Mouse (Mus musculus) midbrain, embryonic 16.5 days (tissue): Measurements from ENCODE around the gene Slc7a8. TPM values are rescaled to one million over a fixed set of nuclear protein-coding genes. Genes with fewer than 3 reads are reported as not detected.
A peak's percentile ranks its signal among the peaks of the same experiment; 100 is the strongest.

Experiments used
- ATAC-seq: fragments of 200-750 bp; cut with Nextera tagmentation; 2 replicates; pipeline ENCODE4 v1.8.0; 2017; ENCODE audit warnings: moderate TSS enrichment
- H3K27ac ChIP-seq: fragments of 300-500 bp; sonication (generic); 2 replicates; pipeline ENCODE4 v1.5.1; 2014; ENCODE audit warnings: mild to moderate bottlenecking, low read length, mixed read lengths
- H3K27me3 ChIP-seq: fragments of 300-500 bp; sonication (generic); 2 replicates; pipeline ENCODE4 v1.6.1; 2014; ENCODE audit warnings: low read depth, low read length, mixed read lengths; ENCODE audit not compliant: control insufficient read depth, insufficient read depth
- H3K36me3 ChIP-seq: fragments of 300-500 bp; sonication (generic); 2 replicates; pipeline ENCODE4 v1.6.1; 2014; ENCODE audit warnings: mild to moderate bottlenecking, low read length, moderate library complexity, mixed read lengths; ENCODE audit not compliant: control insufficient read depth, insufficient read depth
- H3K4me1 ChIP-seq: fragments of 300-500 bp; sonication (generic); 2 replicates; pipeline ENCODE4 v1.6.1; 2014; ENCODE audit warnings: mild to moderate bottlenecking, low read length, mixed read lengths; ENCODE audit not compliant: control insufficient read depth, insufficient read depth
- H3K4me2 ChIP-seq: fragments of 300-500 bp; sonication (generic); 2 replicates; pipeline ENCODE4 v1.6.1; 2014; ENCODE audit warnings: mild to moderate bottlenecking, low read length, mixed read lengths
- H3K4me3 ChIP-seq: fragments of 300-500 bp; sonication (generic); 2 replicates; pipeline ENCODE4 v1.5.1; 2014; ENCODE audit warnings: low read depth, mild to moderate bottlenecking, low read length, moderate library complexity, mixed read lengths
- H3K9ac ChIP-seq: fragments of 300-500 bp; sonication (generic); 2 replicates; pipeline ENCODE4 v1.6.1; 2014; ENCODE audit warnings: low read depth, low read length, mixed read lengths
- H3K9me3 ChIP-seq: fragments of 300-500 bp; sonication (generic); replicated peaks from 2 replicates; pipeline ENCODE4 v1.6.1; 2014; ENCODE audit warnings: mild to moderate bottlenecking, low read length, mixed read lengths; ENCODE audit not compliant: control insufficient read depth, poor library complexity, severe bottlenecking
- WGBS: fragments of 180-500 bp; shearing (Covaris S2); extraction: QIAGEN DNeasy Blood & Tissue Kit; methylation state at CpG from one replicate; pipeline ENCODE4 v1.1.7; 2014; 5-methylcytosine and 5-hydroxymethylcytosine counted together
- polyA plus RNA-seq: library from polyadenylated mRNA; unstranded; fragments of >200 nt; fragmentation: Nextera tagmentation; extraction: Ambion mirVana; gene quantifications from 2 replicates; pipeline ENCODE4 v1.2.1, GENCODE M21; 2015

Gene Slc7a8
- 8.8 and 12.0 TPM in 2 replicates for polyA plus RNA-seq

DNA sequence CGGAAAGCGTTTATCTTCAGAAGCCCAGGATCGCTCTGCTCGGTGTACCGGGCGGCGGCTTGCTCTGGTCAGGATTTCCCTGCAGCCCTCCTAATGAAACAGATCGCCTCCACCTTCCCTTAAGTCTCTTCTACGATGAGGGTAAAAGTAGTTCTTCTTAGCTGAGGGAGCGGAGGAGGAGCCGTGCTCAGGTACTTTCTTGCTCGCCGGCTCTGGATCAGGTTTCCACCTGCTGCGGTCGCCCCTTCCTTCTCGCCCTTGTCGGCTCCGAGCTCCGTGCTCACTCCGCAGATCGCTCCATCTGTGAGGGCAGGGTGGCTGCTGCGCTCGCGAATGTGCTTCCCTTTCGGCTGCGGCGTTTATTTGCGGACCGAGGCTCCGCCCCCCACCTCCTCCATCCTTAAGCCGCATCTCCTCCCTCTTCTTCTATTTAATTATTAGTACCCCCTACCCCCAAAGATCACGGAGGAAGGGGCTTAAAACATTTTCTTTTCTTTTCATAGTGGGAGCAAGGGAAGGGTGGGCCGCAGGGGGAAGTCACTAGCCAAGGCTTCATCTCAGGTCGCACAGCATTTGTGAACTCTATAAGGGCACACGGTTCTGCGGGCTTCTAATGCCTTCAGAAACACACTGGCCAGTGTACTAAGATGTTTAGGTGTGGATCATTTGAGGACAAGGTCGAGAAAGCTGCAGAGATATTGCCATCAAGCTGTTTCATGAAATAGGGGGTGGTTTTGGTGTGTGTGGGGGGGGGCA, at the start of gene Slc7a8:
Slc7a8 (minus strand) TSS at position 337 of the 756 bp plus-strand sequence.
- WGBS: 1% methylated on average over 37 of the region's 37 CpGs
- H3K9me3 ChIP-seq: no peaks in the 10 kb centered on the region
- ATAC-seq: peak; percentile 83

DNA sequence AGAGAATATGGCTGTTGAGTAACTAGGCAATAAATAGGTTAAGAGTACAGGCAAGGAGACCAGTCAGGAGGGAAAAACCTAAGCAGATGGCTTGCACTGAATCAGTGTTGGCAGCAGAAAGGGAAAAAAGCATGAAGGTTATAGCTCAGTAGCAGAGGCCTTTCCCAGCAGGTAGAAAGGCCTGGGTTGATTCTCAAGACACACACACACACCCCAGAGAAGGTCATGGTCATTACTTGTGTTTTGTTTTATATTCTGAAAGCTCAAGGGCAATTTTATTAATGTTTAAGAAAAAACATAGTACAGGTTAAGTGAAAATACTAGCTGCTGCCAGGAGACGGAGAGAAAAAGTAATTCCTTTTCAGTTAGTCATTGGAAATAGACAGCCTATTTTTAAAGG, 42.0 kb upstream of the Slc7a8 start:
- 98% methylated on average over 1 of the region's 1 CpGs for WGBS
- Histone ChIP-seq H3K4me1 (no peaks in the 10 kb centered on the region), H3K9ac (no peak overlapping the region), H3K27ac (no peak overlapping the region), H3K36me3 (no peaks in the 10 kb centered on the region), H3K4me2 (no peak overlapping the region), H3K27me3 (no peaks in the 10 kb centered on the region), H3K9me3 (no peaks in the 10 kb centered on the region), H3K4me3 (no peak overlapping the region)
- no peak for ATAC-seq

More for the DNA sequence above, at the start of gene Slc7a8:
- Histone ChIP-seq H3K27me3 (no peaks in the 10 kb centered on the region), H3K4me1 (peaks cover 6% of the 10 kb centered on the region), H3K4me2 (peak within 1 kb of the TSS; percentile 89), H3K36me3 (no peaks in the 10 kb centered on the region), H3K4me3 (peak within 1 kb of the TSS; percentile 59), H3K27ac (peak within 1 kb of the TSS; percentile 78), H3K9ac (peak within 1 kb of the TSS; percentile 71)

DNA sequence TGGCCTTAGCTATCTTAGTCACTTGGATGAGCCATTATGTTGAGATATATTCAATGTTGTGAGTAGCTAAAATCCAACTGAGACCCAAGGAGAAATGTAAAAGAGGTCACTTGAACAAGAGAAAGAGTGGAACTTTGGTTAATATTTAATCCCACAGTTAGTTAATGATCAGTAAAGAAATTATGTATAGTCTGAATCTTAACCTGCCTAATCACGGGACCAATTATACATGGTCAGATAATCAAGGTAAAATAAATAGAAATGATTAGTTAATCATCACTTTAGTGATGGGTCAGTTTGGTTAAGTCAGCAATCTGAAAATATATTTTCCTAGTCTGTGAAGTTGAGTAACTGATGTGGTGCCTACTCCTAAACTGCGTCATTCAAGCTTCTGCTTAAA, 40.6 kb upstream of the Slc7a8 start:
- Histone ChIP-seq H3K9ac (no peak overlapping the region), H3K4me1 (no peaks in the 10 kb centered on the region), H3K27ac (no peak overlapping the region), H3K36me3 (no peaks in the 10 kb centered on the region), H3K27me3 (no peaks in the 10 kb centered on the region), H3K9me3 (no peaks in the 10 kb centered on the region), H3K4me2 (no peak overlapping the region), H3K4me3 (no peak overlapping the region)
- ATAC-seq: no peak
- 89% methylated on average over 2 of the region's 2 CpGs for WGBS

DNA sequence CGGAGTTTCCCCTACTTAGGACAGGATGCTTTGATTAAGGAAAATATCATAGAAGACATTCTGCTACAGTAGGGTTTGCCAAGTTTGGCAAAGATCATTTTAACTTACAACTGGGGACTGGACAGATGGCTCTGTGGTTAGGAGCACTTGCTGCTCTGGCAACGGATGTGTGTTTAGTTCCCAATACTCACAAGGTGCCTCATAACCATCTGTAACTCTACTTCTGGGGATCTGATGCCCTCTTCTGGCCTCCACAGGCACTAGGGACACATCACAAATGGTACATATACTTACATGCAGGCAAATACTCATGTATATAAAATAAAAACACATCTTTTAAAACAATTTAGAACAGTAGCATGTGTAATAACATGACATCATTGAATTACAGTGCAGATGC, 36.0 kb upstream of the Slc7a8 start:
- Histone ChIP-seq H3K9me3 (no peaks in the 10 kb centered on the region), H3K4me2 (no peak overlapping the region), H3K36me3 (no peaks in the 10 kb centered on the region), H3K27ac (no peak overlapping the region), H3K9ac (no peak overlapping the region), H3K27me3 (no peaks in the 10 kb centered on the region), H3K4me1 (no peaks in the 10 kb centered on the region), H3K4me3 (no peak overlapping the region)
- 52% methylated on average over 2 of the region's 2 CpGs for WGBS
- no peak for ATAC-seq

DNA sequence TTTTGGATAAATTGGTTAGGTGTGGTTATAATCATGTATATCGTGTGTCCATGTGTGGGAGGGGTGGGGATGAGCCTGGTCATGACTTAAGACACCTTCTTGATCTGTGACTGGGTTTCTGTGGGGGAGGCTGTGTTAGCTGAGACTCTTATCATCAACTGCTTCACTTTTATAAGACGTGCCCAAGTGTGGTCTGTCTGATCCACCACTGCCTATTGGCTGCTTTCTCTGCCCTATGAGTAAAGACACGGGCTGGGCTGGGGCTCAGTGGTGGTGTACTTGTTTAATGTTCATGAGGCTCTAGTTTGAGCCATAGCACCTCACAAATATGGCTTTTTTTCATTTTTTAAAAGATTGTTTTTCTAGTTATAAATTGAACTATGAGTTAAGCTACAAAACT, 34.0 kb upstream of the Slc7a8 start:
- Histone ChIP-seq H3K4me2 (no peak overlapping the region), H3K9ac (no peak overlapping the region), H3K27ac (no peak overlapping the region), H3K36me3 (no peaks in the 10 kb centered on the region), H3K4me1 (no peaks in the 10 kb centered on the region), H3K4me3 (no peak overlapping the region), H3K27me3 (no peaks in the 10 kb centered on the region), H3K9me3 (no peaks in the 10 kb centered on the region)
- 82% methylated on average over 3 of the region's 3 CpGs for WGBS
- ATAC-seq: no peak

DNA sequence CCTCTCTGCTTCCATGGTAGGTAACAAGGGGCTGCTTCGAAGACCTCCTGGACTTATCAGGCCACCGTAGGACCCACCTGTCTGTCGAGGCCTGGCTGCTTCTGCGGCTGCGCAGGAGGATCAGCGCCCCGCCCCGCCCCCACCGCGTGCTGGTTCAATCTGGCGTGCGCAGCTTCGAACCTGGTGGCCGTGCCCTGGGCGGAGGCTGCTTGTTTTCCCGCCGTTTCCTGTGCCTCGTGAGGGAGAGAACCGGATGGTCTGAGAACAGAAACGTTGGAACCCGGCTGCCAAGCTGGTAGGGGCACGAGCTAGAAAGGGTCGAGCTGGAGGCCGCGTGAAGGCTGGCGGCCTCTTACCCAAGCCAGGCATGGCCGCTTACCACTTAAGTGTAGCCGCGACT, 32.2 kb upstream of the Slc7a8 start, which contains the start of gene Rnf212b:
Rnf212b (plus strand) TSS at position 151 of the 400 bp plus-strand sequence.
- no peak for ATAC-seq
- WGBS: 85% methylated on average over 29 of the region's 29 CpGs

DNA sequence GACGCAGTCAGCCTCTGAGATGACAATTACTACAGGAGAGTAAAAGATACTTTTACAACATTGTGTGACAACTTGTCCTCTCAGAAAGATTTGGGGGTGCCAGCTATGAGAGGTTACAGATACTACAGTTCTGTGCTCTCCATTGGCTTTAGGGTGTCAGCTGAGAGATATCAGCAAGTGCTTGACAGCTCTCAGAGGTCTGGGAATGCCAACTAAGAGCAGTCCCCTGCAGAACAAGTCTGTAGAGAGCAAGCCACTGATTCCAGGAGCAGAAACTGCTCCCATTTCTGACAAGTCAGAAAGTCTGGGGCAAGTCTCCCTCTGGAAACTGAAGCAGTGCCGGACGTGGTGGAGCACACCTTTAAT, 27.9 kb upstream of the Slc7a8 start:
- H3K36me3 ChIP-seq: no peaks in the 10 kb centered on the region
- ATAC-seq: no peak
- 97% methylated on average over 3 of the region's 3 CpGs for WGBS
- no peak overlapping the region for H3K9ac ChIP-seq
- H3K4me3 ChIP-seq: no peak overlapping the region
- H3K4me1 ChIP-seq: no peaks in the 10 kb centered on the region
- H3K4me2 ChIP-seq: no peak overlapping the region
- no peak overlapping the region for H3K27ac ChIP-seq
- no peaks in the 10 kb centered on the region for H3K9me3 ChIP-seq
- no peaks in the 10 kb centered on the region for H3K27me3 ChIP-seq

More for the DNA sequence above, 32.2 kb upstream of the Slc7a8 start, which contains the start of gene Rnf212b:
- Histone ChIP-seq H3K9me3 (no peaks in the 10 kb centered on the region), H3K4me1 (no peaks in the 10 kb centered on the region), H3K36me3 (no peaks in the 10 kb centered on the region), H3K4me2 (no peak within 1 kb of the TSS), H3K4me3 (no peak within 1 kb of the TSS), H3K9ac (no peak within 1 kb of the TSS), H3K27ac (no peak within 1 kb of the TSS), H3K27me3 (no peaks in the 10 kb centered on the region)

DNA sequence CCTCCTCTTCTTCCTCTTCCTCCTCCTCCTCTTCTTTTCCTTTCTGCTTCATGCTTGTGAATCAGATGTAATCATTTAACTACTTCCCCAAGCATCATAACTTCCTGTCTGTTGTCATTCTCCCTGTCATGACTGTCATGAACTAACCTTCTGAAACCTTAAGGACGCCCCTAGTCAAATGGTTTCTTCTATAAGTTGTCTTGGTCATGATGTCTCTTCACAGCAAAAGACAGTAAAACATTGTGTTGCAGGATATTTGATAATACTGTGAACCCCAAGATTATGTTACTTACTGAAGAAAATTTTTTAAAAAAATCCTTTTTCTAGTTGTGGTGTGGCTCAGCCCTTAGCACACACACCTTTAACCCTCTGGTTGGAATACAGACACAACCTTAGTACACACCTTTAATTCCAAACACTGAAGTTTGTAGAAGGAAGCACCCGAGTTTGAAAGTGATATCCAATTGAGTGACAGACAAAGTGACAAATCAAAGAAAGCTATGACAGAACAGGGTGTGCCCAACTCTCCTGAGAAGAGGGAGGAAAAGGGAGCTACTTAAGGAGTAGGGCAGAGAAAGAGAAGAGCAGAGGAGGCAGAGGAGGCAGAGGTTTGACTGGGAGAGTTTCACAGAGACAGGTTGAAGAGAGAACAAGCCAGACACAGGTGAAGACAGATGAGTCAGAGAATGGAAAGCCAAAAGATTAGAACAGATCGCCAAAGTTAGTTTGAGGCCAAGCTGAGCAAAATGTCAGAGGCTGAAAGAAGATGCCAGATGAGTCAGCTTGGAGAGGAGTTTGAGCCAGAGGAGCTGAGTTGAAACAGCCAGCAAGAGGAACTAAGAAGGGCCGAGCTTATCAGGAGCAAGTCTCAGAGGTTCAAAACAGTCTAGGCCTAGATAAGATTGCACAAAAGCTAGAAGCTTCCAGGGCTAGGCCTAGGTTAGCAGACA, 27.2 kb upstream of the Slc7a8 start:
- WGBS: 85% methylated on average over 4 of the region's 4 CpGs

DNA sequence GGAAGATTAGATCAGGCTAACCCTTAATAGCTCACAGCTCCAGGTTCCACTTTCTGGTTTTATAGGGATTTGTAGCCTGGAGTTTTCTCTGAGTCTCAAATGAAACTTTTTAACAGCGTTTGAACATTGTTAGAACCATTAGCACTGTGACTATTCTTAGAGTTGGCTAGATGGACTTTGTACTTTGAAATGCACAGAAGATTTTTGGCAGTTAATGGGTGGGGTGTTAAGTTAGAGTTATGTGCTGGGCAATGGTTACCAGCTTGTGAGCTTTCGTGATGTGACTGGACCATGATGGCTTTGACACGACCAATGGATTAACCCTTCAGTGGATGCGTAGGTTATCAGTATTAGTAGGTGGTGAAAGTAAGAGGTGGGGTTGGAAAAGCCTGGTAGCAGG, 24.4 kb upstream of the Slc7a8 start:
- Histone ChIP-seq H3K9ac (no peak overlapping the region), H3K27ac (no peak overlapping the region), H3K4me1 (no peaks in the 10 kb centered on the region), H3K36me3 (no peaks in the 10 kb centered on the region), H3K4me2 (no peak overlapping the region), H3K9me3 (no peaks in the 10 kb centered on the region), H3K27me3 (no peaks in the 10 kb centered on the region), H3K4me3 (no peak overlapping the region)
- ATAC-seq: no peak
- 83% methylated on average over 4 of the region's 4 CpGs for WGBS

More for the DNA sequence above, 27.2 kb upstream of the Slc7a8 start:
- no peak for ATAC-seq
- H3K4me2 ChIP-seq: no peak overlapping the region
- no peaks in the 10 kb centered on the region for H3K36me3 ChIP-seq
- no peaks in the 10 kb centered on the region for H3K27me3 ChIP-seq
- H3K4me3 ChIP-seq: no peak overlapping the region
- no peak overlapping the region for H3K27ac ChIP-seq
- no peaks in the 10 kb centered on the region for H3K9me3 ChIP-seq
- H3K9ac ChIP-seq: no peak overlapping the region
- no peaks in the 10 kb centered on the region for H3K4me1 ChIP-seq
